Mouse (Mus musculus) yolk sac, embryonic 10.5 days (tissue): Measurements from ENCODE around the gene Cdkn2a.

Experiments used
- DNase-seq: peaks from one replicate; pipeline ENCODE4 v3.0.0-alpha.2; 2017; ENCODE audit warnings: low spot score

Cdkn2a gene

DNA sequence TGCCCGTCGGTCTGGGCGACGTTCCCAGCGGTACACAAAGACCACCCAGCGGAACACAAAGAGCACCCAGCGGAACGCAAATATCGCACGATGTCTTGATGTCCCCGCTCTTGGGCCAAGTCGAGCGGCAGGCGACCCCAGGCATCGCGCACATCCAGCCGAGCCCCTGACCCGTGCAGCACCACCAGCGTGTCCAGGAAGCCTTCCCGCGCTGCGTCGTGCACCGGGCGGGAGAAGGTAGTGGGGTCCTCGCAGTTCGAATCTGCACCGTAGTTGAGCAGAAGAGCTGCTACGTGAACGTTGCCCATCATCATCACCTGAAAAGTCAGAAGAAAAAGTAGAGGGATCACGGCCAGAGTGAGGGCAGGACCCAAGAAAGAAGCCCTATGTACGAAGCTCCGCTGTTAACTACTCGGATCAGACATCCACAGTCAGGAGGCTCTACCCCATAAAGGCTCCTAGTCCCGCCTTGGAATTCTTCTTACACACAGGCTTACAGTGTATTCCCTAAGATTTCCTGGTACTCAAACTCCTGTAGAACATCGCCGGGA is 17.7 kb downstream of the Cdkn2a start:
- DNase-seq, result no peak

DNA sequence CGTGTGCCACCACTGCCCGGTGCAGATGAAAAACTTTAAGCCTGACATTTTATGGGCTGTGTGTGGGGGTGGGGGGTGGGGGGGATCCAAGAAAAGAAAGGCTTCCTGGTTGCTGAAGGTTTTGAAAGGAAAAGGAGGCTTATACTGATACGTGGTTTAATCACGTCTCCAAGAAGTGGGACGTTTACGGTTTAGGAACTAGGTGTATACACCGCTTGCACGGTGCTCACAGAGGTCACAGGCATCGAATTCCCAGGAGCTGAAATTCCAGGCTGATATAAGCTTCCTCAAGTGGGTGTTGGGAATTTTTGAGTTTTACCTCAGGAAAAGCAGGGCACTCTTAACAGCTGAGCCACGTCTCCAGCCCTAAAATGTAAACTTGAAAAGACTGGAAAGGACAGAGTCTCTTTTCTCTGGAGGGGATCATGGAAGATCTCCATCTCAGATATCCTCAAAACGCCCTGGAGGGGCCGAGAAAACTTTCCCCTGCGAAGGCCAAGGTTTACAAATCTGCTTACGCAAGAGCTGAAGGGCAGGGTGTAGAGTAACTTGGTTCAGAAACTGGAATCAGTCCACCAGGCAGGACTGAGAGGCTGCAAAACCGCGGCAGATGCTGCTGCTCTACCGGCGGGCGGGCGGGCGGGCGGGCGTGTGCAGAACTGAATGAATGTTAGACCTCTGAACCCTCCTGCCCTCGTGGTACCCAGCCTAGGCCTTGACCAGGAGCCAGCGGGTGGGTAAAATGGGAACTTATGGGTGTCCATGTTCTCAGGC is 18.5 kb downstream of the Cdkn2a start:
- DNase-seq, result no peak

DNA sequence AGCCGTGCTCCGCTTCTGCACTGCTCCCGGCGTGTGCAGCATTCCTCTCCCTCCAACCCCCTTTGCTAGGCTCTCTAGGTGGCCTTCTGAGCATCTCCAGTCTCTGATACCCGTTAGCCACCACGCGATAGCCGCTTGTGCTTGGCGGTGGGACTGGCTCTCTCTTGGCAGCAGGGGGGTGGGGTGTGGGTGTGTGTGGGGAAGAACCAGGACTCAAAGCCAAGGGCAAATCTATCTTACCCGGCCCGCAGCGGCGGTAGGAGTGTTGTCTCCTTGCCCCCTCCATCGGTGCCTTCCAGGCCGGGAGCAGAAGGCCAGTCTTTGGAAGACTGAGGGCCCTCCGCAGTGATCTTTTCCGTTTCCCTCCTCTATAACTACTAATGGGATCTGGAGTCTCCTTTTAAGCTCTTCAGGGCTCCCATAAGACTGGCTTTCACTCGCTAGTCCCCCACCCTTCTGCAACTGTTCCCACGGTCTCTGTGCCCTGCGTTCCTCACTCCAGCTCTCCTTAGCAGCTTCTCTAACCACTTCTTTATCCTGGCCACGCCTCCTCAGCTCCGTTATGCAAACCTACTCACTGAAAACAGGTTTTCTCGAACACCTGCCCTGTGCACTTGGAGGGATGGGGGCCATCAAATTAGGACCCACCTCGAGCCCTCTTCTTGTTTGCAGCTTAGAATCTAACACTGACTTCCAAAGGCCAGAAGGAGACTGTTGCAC is 19.5 kb downstream of the Cdkn2a start:
- DNase-seq, result no peak

DNA sequence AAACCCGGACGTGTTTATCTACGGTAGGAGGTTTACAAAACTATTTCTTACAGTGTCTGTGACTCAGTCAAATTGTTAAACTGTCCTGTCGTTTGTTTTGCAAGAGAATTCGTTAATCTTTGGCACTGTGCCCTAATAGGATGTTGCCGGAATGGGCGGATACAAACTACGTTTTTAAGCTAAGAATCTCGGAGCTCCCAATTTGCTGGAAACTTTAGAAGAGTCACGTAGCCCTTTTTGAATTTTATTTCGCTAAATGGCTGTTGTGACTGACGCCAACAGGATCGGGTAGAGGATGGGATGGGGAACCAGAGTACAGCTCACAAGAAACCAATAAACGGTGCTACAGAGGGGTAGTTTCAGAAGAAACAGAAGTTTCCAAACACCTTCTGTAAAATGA is 20.4 kb downstream of the Cdkn2a start:
- no peak for DNase-seq

DNA sequence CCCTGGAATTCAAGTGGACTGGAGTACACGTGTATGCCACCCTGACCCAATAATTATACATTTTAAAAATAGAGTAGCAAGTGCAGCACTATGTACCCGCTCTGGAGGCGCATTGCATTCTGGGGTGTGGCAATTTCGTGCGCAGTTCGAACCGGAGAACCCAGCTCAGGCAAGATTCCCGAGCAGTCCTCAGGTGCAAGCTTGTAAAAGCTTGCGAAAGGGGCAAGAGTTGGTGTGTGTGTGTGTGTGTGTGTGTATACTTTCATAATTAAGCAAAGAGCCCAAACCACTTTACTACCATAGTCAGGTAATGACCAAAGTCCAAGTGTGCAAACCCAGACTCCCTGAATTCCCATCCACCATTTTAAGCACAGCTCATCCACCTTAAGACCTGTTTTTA is 20.9 kb downstream of the Cdkn2a start:
- DNase-seq, result no peak

DNA sequence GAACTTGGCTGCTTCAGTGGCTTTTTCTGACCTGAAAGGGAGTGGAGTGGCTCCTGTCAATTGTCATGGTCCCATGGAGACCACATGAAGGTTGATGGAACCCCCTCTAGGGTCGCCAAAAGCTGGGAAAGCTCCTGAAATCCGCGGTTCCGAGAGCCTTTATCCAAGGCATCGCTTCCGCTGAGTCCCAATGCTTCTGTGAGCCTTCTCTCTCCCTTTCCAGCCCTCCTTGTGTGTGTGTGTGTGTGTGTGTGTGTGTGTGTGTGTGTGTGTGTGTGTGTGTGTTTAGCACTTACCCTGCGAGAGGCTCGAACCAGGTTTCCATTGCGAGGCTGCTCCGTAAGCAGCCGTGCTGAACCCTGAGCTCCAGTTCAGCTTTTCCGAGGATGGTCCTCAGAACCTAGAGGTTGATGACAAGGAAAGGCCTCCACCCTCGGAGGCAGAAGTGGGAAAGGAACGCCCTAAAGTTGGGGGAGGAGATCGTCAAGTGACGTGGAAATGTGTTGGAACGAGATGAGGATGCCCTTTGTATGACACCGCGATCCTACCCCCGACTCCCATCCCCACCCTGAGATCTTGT is 21.4 kb downstream of the Cdkn2a start:
- no peak for DNase-seq

DNA sequence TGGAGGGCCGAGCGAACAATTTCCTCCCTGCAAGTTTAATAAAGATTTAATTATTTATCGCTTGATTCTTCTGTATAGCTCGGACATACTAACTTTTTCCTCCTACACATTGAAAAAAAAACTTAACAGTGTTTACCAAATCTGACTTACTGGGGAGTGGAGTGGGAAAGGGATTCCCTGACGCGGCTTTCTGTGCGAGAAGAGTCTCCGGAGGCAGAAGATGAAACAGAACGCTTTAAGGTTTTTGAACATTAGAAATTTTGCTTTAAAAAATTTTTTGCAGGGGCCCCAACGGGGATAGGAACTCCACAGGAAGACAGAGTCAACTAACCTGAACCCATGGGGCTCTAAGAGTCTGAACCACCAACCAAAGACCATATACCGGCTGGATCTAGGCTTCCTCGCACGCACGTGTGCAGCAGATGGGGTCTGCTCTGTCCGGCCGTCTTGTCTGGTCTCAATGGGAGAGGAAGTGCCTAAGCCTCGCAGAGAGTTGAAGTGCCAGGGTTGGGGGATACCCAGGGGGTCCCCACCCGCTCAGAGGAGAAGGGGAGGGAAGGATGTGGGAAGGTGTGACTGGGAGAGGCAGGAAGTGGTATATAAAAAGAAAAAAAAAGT is 22.2 kb downstream of the Cdkn2a start:
- no peak for DNase-seq

DNA sequence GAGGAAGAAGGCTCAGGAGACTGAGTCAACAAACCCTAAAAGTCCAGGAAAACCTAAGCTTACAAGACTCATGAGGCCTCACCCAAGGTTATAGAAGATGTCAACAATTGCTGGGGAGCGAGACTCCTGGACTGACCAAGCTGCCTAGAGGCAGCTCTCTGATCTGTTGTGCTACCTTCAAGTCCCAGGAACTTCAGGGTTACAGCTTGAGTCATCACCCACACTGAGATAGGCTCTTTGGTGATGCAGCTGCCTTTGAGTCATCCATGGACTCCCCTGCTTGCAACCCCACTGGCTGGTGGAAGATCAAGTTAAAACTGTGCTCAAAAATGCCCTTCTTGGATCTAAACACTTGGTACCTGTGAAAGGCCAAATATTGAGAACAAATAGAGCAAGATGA is 36.7 kb downstream of the Cdkn2a start:
- DNase-seq, result no peak

DNA sequence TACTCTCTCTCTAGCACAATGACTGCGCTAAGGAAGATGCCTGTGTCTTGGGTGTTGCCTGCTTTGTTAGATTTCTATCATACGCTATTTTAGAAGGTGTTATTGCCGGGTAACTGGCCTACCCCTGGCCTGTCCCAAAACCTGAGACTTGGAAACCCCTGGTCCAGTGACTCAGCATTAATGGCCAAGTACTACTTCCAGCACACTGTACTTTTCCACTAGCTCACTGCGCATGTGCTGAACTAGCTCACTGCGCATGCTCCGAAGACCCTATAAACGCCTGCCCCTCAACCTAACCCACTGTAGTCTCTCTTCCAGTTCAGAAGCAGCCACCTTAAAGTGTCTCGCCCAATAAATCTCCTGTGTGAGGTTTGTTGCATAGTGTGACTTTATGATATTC is 60.0 kb downstream of the Cdkn2a start:
- DNase-seq, result no peak
